Mouse (Mus musculus): ENCODE results near the gene Slc1a7. TPM values are rescaled to one million over a fixed set of nuclear protein-coding genes. Genes with fewer than 3 reads are reported as not detected.

Gene Slc1a7
- total RNA-seq, 4 experiments from 2014 or later, result 0.17 to 0.20 TPM; not detected in 2

- no peak for DNase-seq (ENCODE audit: low spot score in 2 of 2)
These were observed 1.6 kb upstream of the Slc1a7 start for GRCm38 (mm10) chr4:107966416-107967109.

GRCm38 (mm10) chr4:107969781-107970180, 1.6 kb downstream of the Slc1a7 start:
- DNase-seq (ENCODE audit: low spot score in 2 of 2), result no peak

- no peak for DNase-seq (ENCODE audit: low spot score in 2 of 2)
These were observed 3.0 kb downstream of the Slc1a7 start for GRCm38 (mm10) chr4:107971162-107971561.

- no peak for DNase-seq (ENCODE audit: low spot score in 2 of 2)
These were observed 6.4 kb downstream of the Slc1a7 start for GRCm38 (mm10) chr4:107974527-107974926.

GRCm38 (mm10) chr4:107975004-107975403, 6.9 kb downstream of the Slc1a7 start:
- no peak for DNase-seq (ENCODE audit: low spot score in 2 of 2)

GRCm38 (mm10) chr4:107977593-107977992, 9.5 kb downstream of the Slc1a7 start:
- DNase-seq (ENCODE audit: low spot score in 2 of 2), result no peak

- peak; percentile 23 to 62 for DNase-seq (ENCODE audit: low spot score in 2 of 2)
These were observed 11.4 kb downstream of the Slc1a7 start for GRCm38 (mm10) chr4:107979530-107979929.

GRCm38 (mm10) chr4:107980002-107980600, 12.0 kb downstream of the Slc1a7 start:
- no peak for DNase-seq (ENCODE audit: low spot score in 2 of 2)

GRCm38 (mm10) chr4:107983717-107984116, 15.6 kb downstream of the Slc1a7 start:
- no peak for DNase-seq (ENCODE audit: low spot score in 2 of 2)

- peak; percentile 81 to 85 for DNase-seq (ENCODE audit: low spot score in 2 of 2)
These were observed 16.3 kb downstream of the Slc1a7 start for GRCm38 (mm10) chr4:107984282-107984981.

GRCm38 (mm10) chr4:107985812-107986211, 17.7 kb downstream of the Slc1a7 start:
- no peak for DNase-seq (ENCODE audit: low spot score in 2 of 2)

GRCm38 (mm10) chr4:107986386-107987168, 18.4 kb downstream of the Slc1a7 start:
- no peak for DNase-seq (ENCODE audit: low spot score in 2 of 2)

- DNase-seq (ENCODE audit: low spot score in 2 of 2), result no peak
These were observed 20.8 kb downstream of the Slc1a7 start for GRCm38 (mm10) chr4:107988931-107989330.

GRCm38 (mm10) chr4:107990818-107991217, 22.7 kb downstream of the Slc1a7 start:
- DNase-seq (ENCODE audit: low spot score in 2 of 2), result no peak

GRCm38 (mm10) chr4:107991879-107992278, 23.7 kb downstream of the Slc1a7 start:
- DNase-seq (ENCODE audit: low spot score in 2 of 2), result no peak

- DNase-seq (ENCODE audit: low spot score in 2 of 2), result no peak
These were observed 26.9 kb downstream of the Slc1a7 start for GRCm38 (mm10) chr4:107995011-107995410.

GRCm38 (mm10) chr4:107995727-107996126, 27.6 kb downstream of the Slc1a7 start:
- no peak for DNase-seq (ENCODE audit: low spot score in 2 of 2)

- no peak for DNase-seq (ENCODE audit: low spot score in 2 of 2)
These were observed 28.4 kb downstream of the Slc1a7 start for GRCm38 (mm10) chr4:107996418-107996986.

- DNase-seq (ENCODE audit: low spot score in 2 of 2), result no peak
These were observed 30.7 kb downstream of the Slc1a7 start for GRCm38 (mm10) chr4:107998641-107999332.

- DNase-seq (ENCODE audit: low spot score in 2 of 2), result no peak
These were observed 31.2 kb downstream of the Slc1a7 start for GRCm38 (mm10) chr4:107999380-107999779.

- no peak for DNase-seq (ENCODE audit: low spot score in 2 of 2)
These were observed 37.2 kb downstream of the Slc1a7 start for GRCm38 (mm10) chr4:108005328-108005727.

All from layer of hippocampus, adult 8-10 months (tissue).